Mouse (Mus musculus): ENCODE data around the gene Cpne2.

GRCm38 (mm10) chr8:94601607-94602385 lies 69.0 kb downstream of the Cpne2 start, which contains the start of the genes Rspry1 and Fam192a:
- TF ChIP-seq POLR2A (IDR thresholded peaks at IDR 0.05; ENCODE audit: extremely low read depth, insufficient read depth, low read length), result peak; percentile 80
- no peak for TF ChIP-seq CTCF (IDR thresholded peaks at IDR 0.05; ENCODE audit: low read depth, low read length)
